Mouse (Mus musculus) G1E (cell line): Measurements from ENCODE around the gene Tmem40. TPM values are rescaled to one million over a fixed set of nuclear protein-coding genes. Genes with fewer than 3 reads are reported as not detected.

Source experiments
- ATAC-seq: 2 replicates; pipeline ENCODE4 v1.8.0; 2016; ENCODE audit warnings: mild to moderate bottlenecking; ENCODE audit not compliant: insufficient number of reproducible peaks, poor library complexity, low FRiP score, severe bottlenecking; ENCODE audit errors: extremely low read depth
- DNase-seq: peaks from one replicate; pipeline ENCODE4 v3.0.0; 2012; ENCODE audit warnings: low spot score
- H3K27me3 ChIP-seq: 2 replicates; pipeline ENCODE4 v1.6.1; 2012; ENCODE audit warnings: mild to moderate bottlenecking, low read length, inconsistent platforms; ENCODE audit not compliant: insufficient read depth
- H3K36me3 ChIP-seq: replicated peaks from 2 replicates; pipeline ENCODE3; 2012; ENCODE audit warnings: mild to moderate bottlenecking, inconsistent platforms
- H3K4me1 ChIP-seq: 2 replicates; pipeline ENCODE4 v1.6.1; 2012; ENCODE audit warnings: low read depth, low read length, inconsistent platforms, mixed read lengths; ENCODE audit not compliant: insufficient read depth
- H3K4me3 ChIP-seq: 2 replicates; pipeline ENCODE4 v1.5.1; 2012; ENCODE audit warnings: low read depth, mild to moderate bottlenecking, inconsistent platforms, low read length, moderate library complexity, mixed read lengths
- H3K9me3 ChIP-seq: replicated peaks from 2 replicates; pipeline ENCODE4 v1.6.1; 2012; ENCODE audit warnings: inconsistent platforms
- CTCF ChIP-seq: IDR thresholded peaks from 2 replicates; pipeline ENCODE4 v1.5.1; 2012; ENCODE audit warnings: low read depth, low read length, inconsistent platforms, mixed read lengths
- GATA1 ChIP-seq: IDR thresholded peaks from 2 replicates; pipeline ENCODE4 v1.6.1; 2012; ENCODE audit warnings: borderline replicate concordance, low read length, inconsistent platforms, mixed read lengths
- GATA2 ChIP-seq: IDR thresholded peaks from 2 replicates; pipeline ENCODE4 v1.6.1; 2012; ENCODE audit warnings: low read depth, low read length, inconsistent platforms, borderline replicate concordance
- POLR2AphosphoS5 ChIP-seq: IDR thresholded peaks from 2 replicates; pipeline ENCODE4 v1.6.1; 2012; ENCODE audit warnings: low read depth, low read length, inconsistent platforms; ENCODE audit not compliant: insufficient replicate concordance
- TAL1 ChIP-seq: conservative IDR thresholded peaks from 2 replicates; pipeline ENCODE4 v1.6.1; 2012; ENCODE audit warnings: low read depth, low read length, inconsistent platforms, mixed read lengths
- polyA plus RNA-seq: library from polyadenylated mRNA; stranded (reverse); fragments of >175 nt; gene quantifications from 2 replicates; pipeline ENCODE4 v1.2.3, GENCODE M21; 2012
- total RNA-seq, 2 experiments: library from RNA; stranded (forward) in 1 of 2; stranded (reverse) in 1 of 2; fragments of 200-1000 nt in 1 of 2; fragments of >200 nt in 1 of 2; fragmentation: Nextera tagmentation in 1 of 2; gene quantifications; 2 replicates each; pipeline ENCODE4 v1.2.3; 2014 to 2017

Gene Tmem40
- total and polyA plus RNA-seq, 3 experiments: 1.8 to 14.6 (median 2.8) TPM

- Histone ChIP-seq H3K4me1 (peaks cover 24% of the 10 kb centered on the region), H3K27me3 (no peaks in the 10 kb centered on the region), H3K4me3 (peak overlapping the region; percentile 61; the same call in 1 of the 2 replicates), H3K9me3 (0 out of 2 replicates have a peak, but pooled peaks cover 2% of the 10 kb centered on the region), H3K36me3 (no peaks in the 10 kb centered on the region)
- no peak for TF ChIP-seq CTCF
- TF ChIP-seq TAL1: no peak
- no peak for TF ChIP-seq GATA1
- TF ChIP-seq GATA2: no peak
- no peak for TF ChIP-seq POLR2AphosphoS5
- ATAC-seq (peak; percentile 22; the same call in 1 of the 2 replicates), DNase-seq (no peak)
Measured at GRCm38 (mm10) chr6:115684851-115685646, 77.2 kb downstream of the Tmem40 start.

GRCm38 (mm10) chr6:115684271-115684670 lies 77.9 kb downstream of the Tmem40 start:
- Histone ChIP-seq H3K4me1 (peaks cover 20% of the 10 kb centered on the region), H3K36me3 (no peaks in the 10 kb centered on the region), H3K9me3 (0 out of 2 replicates have a peak, but pooled peaks cover 2% of the 10 kb centered on the region), H3K27me3 (no peaks in the 10 kb centered on the region), H3K4me3 (no peak overlapping the region)
- DNase-seq (no peak), ATAC-seq (no peak)
- TF ChIP-seq POLR2AphosphoS5: no peak
- TF ChIP-seq GATA2: no peak
- TF ChIP-seq GATA1: no peak

GRCm38 (mm10) chr6:115681066-115681465 lies 81.1 kb downstream of the Tmem40 start:
- Histone ChIP-seq H3K4me3 (no peak overlapping the region), H3K4me1 (peaks cover 27% of the 10 kb centered on the region), H3K27me3 (no peaks in the 10 kb centered on the region), H3K9me3 (no peaks in the 10 kb centered on the region), H3K36me3 (no peaks in the 10 kb centered on the region)
- TF ChIP-seq GATA1: no peak
- no peak for TF ChIP-seq GATA2
- TF ChIP-seq CTCF: no peak
- no peak for TF ChIP-seq POLR2AphosphoS5
- no peak for TF ChIP-seq TAL1
- no peak for DNase-seq
- ATAC-seq: no peak

Other genes with a start within 250 kb of the Tmem40 start
- 11.5 and 14.4 TPM in 2 replicates for gene Tsen2, start 217.7 kb downstream of the Tmem40 start, total RNA-seq (2014; fragmentation: Nextera tagmentation)
- gene Tsen2, start 217.7 kb downstream of the Tmem40 start, total RNA-seq (2017): 14.6 and 19.9 TPM in 2 replicates
- gene Tsen2, start 217.7 kb downstream of the Tmem40 start, polyA plus RNA-seq: 3.7 and 8.9 TPM in 2 replicates
- not detected in 2 replicates for gene Mkrn2os, start 169.8 kb downstream of the Tmem40 start, total RNA-seq (2014; fragmentation: Nextera tagmentation)
- not detected in 2 replicates for gene Mkrn2os, start 169.8 kb downstream of the Tmem40 start, total RNA-seq (2017)
- gene Mkrn2os, start 169.8 kb downstream of the Tmem40 start, polyA plus RNA-seq: not detected in 2 replicates
- gene Mkrn2, start 160.5 kb downstream of the Tmem40 start, total RNA-seq (2014; fragmentation: Nextera tagmentation): 18.4 and 23.6 TPM in 2 replicates
- gene Mkrn2, start 160.5 kb downstream of the Tmem40 start, total RNA-seq (2017): 24.5 and 26.3 TPM in 2 replicates
- gene Mkrn2, start 160.5 kb downstream of the Tmem40 start, polyA plus RNA-seq: 2.5 and 21.5 TPM in 2 replicates
- 75.5 and 78.1 TPM in 2 replicates for gene Raf1, start 85.8 kb downstream of the Tmem40 start, total RNA-seq (2014; fragmentation: Nextera tagmentation)
- 53.0 and 56.9 TPM in 2 replicates for gene Raf1, start 85.8 kb downstream of the Tmem40 start, total RNA-seq (2017)
- 14.6 and 20.9 TPM in 2 replicates for gene Raf1, start 85.8 kb downstream of the Tmem40 start, polyA plus RNA-seq
- 6.5 and 7.1 TPM in 2 replicates for gene Cand2, start 12.1 kb upstream of the Tmem40 start, total RNA-seq (2014; fragmentation: Nextera tagmentation)
- 1.6 and 1.8 TPM in 2 replicates for gene Cand2, start 12.1 kb upstream of the Tmem40 start, total RNA-seq (2017)
- gene Cand2, start 12.1 kb upstream of the Tmem40 start, polyA plus RNA-seq: 6.1 and 7.1 TPM in 2 replicates
- gene Rpl32, start 46.3 kb upstream of the Tmem40 start, total RNA-seq (2014; fragmentation: Nextera tagmentation): 3,038 and 3,130 TPM in 2 replicates
- 5,749 and 6,102 TPM in 2 replicates for gene Rpl32, start 46.3 kb upstream of the Tmem40 start, total RNA-seq (2017)
- gene Rpl32, start 46.3 kb upstream of the Tmem40 start, polyA plus RNA-seq: 432 and 478 TPM in 2 replicates
- gene Efcab12, start 76.0 kb upstream of the Tmem40 start, total RNA-seq (2014; fragmentation: Nextera tagmentation): 0.90 TPM in 1 of 2 replicates, not detected in the other
- gene Efcab12, start 76.0 kb upstream of the Tmem40 start, total RNA-seq (2017): 0.06 and 0.27 TPM in 2 replicates
- not detected in 2 replicates for gene Efcab12, start 76.0 kb upstream of the Tmem40 start, polyA plus RNA-seq
- gene Mbd4, start 91.0 kb upstream of the Tmem40 start, total RNA-seq (2014; fragmentation: Nextera tagmentation): 16.0 and 20.1 TPM in 2 replicates
- gene Mbd4, start 91.0 kb upstream of the Tmem40 start, total RNA-seq (2017): 20.8 and 25.8 TPM in 2 replicates
- 1.6 and 1.7 TPM in 2 replicates for gene Mbd4, start 91.0 kb upstream of the Tmem40 start, polyA plus RNA-seq
- gene Ift122, start 91.1 kb upstream of the Tmem40 start, total RNA-seq (2014; fragmentation: Nextera tagmentation): 4.7 and 4.9 TPM in 2 replicates
- 5.1 and 5.3 TPM in 2 replicates for gene Ift122, start 91.1 kb upstream of the Tmem40 start, total RNA-seq (2017)
- gene Ift122, start 91.1 kb upstream of the Tmem40 start, polyA plus RNA-seq: 0.42 and 0.65 TPM in 2 replicates
- not detected in 2 replicates for gene Rho, start 169.3 kb upstream of the Tmem40 start, total RNA-seq (2014; fragmentation: Nextera tagmentation)
- gene Rho, start 169.3 kb upstream of the Tmem40 start, total RNA-seq (2017): 0.17 and 0.27 TPM in 2 replicates
- not detected in 2 replicates for gene Rho, start 169.3 kb upstream of the Tmem40 start, polyA plus RNA-seq
- gene H1foo, start 182.5 kb upstream of the Tmem40 start, total RNA-seq (2014; fragmentation: Nextera tagmentation): not detected in 2 replicates
- not detected in 2 replicates for gene H1foo, start 182.5 kb upstream of the Tmem40 start, total RNA-seq (2017)
- gene H1foo, start 182.5 kb upstream of the Tmem40 start, polyA plus RNA-seq: not detected in 2 replicates
- gene Plxnd1, start 232.6 kb upstream of the Tmem40 start, total RNA-seq (2014; fragmentation: Nextera tagmentation): 1.2 and 2.3 TPM in 2 replicates
- 1.7 and 2.0 TPM in 2 replicates for gene Plxnd1, start 232.6 kb upstream of the Tmem40 start, total RNA-seq (2017)
- gene Plxnd1, start 232.6 kb upstream of the Tmem40 start, polyA plus RNA-seq: 1.5 TPM in 2 replicates